Mouse (Mus musculus) neural tube, embryonic 12.5 days (tissue): Measurements from ENCODE around the gene Cyba. TPM values are rescaled to one million over a fixed set of nuclear protein-coding genes. Genes with fewer than 3 reads are reported as not detected.

Experiments
- ATAC-seq: fragments of 200-750 bp; cut with Nextera tagmentation; 2 replicates; pipeline ENCODE4 v1.8.0; 2017; ENCODE audit warnings: low read depth, mild to moderate bottlenecking, moderate TSS enrichment, moderate library complexity; ENCODE audit not compliant: low FRiP score
- H3K27ac ChIP-seq: fragments of 300-500 bp; sonication (generic); 2 replicates; pipeline ENCODE4 v1.5.1; 2016
- H3K27me3 ChIP-seq: fragments of 300-500 bp; sonication (generic); replicated peaks from 2 replicates; pipeline ENCODE4 v1.6.1; 2016; ENCODE audit warnings: mild to moderate bottlenecking
- H3K36me3 ChIP-seq: fragments of 300-500 bp; sonication (generic); 2 replicates; pipeline ENCODE4 v1.6.1; 2016; ENCODE audit warnings: mild to moderate bottlenecking
- H3K4me1 ChIP-seq: fragments of 300-500 bp; sonication (generic); 2 replicates; pipeline ENCODE4 v1.6.1; 2016
- H3K4me2 ChIP-seq: fragments of 300-500 bp; sonication (generic); replicated peaks from 2 replicates; pipeline ENCODE4 v1.6.1; 2016; ENCODE audit warnings: mild to moderate bottlenecking
- H3K4me3 ChIP-seq: fragments of 300-500 bp; sonication (generic); 2 replicates; pipeline ENCODE4 v1.5.1; 2016
- H3K9ac ChIP-seq: fragments of 300-500 bp; sonication (generic); 2 replicates; pipeline ENCODE4 v1.6.1; 2016; ENCODE audit warnings: mild to moderate bottlenecking
- H3K9me3 ChIP-seq: fragments of 300-500 bp; sonication (generic); 2 replicates; pipeline ENCODE4 v1.6.1; 2016; ENCODE audit warnings: mild to moderate bottlenecking
- WGBS: fragments of 180-500 bp; shearing (Covaris S2); methylation state at CpG from one replicate; pipeline ENCODE4 v1.1.7; 2016; 5-methylcytosine and 5-hydroxymethylcytosine counted together
- polyA plus RNA-seq: library from polyadenylated mRNA; unstranded; fragments of >200 nt; fragmentation: Nextera tagmentation; extraction: Ambion mirVana; gene quantifications from 2 replicates; pipeline ENCODE4 v1.2.1, GENCODE M21; 2016

Gene Cyba
- polyA plus RNA-seq, 1 experiment from 2014 or later: 58.5 TPM

DNA sequence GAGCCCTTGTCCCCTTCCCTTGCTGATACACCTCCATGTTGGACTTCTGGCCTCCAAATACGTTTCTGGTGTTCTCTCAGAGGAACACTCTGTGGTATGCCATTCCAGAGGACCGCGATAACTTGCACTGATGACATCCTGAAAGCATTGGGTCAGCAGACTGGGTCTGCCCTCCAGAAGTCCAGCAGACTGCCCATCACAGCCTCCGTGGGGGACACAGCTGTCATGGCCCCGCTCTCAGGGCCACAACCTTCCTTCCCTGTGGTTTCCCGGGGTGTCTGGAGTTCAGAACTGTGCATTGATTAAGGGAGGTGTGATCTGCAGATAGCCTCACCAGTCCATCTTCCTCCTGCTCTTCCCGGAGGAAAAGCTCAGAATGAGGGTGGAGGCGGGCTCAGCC is 29.8 kb upstream of the Cyba start:
- Histone ChIP-seq H3K4me1 (peaks cover 13% of the 10 kb centered on the region), H3K4me3 (no peak overlapping the region), H3K36me3 (peaks cover 20% of the 10 kb centered on the region), H3K27me3 (peaks cover 47% of the 10 kb centered on the region), H3K9me3 (no peaks in the 10 kb centered on the region), H3K27ac (no peak overlapping the region), H3K9ac (no peak overlapping the region), H3K4me2 (no peak overlapping the region)
- ATAC-seq: no peak
- 68% methylated on average over 8 of the region's 8 CpGs for WGBS

DNA sequence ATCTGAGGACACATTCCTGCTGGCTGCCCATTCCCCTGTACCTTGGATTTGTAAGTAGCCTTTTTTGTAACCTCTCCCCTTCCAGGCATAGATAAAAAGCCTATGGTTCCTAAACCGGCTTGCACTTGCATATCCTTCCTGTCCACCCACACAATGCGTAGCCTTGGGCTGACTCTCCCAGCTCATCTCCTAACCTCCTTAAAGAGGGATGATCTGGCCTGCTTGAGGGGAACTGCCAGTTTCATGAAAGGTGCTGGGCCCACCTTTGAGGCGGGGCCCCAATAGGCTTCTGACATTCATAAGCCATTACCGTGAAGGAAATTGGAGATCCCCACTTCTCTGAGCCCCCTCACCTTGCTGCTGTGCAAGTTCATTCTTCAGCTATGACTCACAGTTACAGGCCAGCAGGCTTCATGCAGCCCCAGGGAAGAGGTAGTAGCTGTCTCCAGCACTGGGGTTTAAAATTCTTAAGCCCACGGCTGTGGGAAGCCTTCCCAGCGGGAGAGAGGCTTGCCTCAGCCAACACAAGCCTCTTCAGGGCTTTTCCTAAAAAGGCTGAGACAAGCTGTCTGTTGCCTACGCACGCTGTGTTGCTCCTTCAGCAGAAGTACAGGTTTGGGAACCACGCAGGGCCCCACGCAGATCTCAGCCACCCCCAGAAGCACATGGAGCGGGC is 28.9 kb upstream of the Cyba start:
- H3K36me3 ChIP-seq: peaks cover 11% of the 10 kb centered on the region; the same call in 1 of the 2 replicates
- 67% methylated on average over 11 of the region's 11 CpGs for WGBS
- peaks cover 13% of the 10 kb centered on the region for H3K4me1 ChIP-seq
- no peak for ATAC-seq
- peaks cover 47% of the 10 kb centered on the region for H3K27me3 ChIP-seq
- H3K4me2 ChIP-seq: no peak overlapping the region
- H3K9me3 ChIP-seq: no peaks in the 10 kb centered on the region
- H3K9ac ChIP-seq: no peak overlapping the region
- no peak overlapping the region for H3K4me3 ChIP-seq
- no peak overlapping the region for H3K27ac ChIP-seq

DNA sequence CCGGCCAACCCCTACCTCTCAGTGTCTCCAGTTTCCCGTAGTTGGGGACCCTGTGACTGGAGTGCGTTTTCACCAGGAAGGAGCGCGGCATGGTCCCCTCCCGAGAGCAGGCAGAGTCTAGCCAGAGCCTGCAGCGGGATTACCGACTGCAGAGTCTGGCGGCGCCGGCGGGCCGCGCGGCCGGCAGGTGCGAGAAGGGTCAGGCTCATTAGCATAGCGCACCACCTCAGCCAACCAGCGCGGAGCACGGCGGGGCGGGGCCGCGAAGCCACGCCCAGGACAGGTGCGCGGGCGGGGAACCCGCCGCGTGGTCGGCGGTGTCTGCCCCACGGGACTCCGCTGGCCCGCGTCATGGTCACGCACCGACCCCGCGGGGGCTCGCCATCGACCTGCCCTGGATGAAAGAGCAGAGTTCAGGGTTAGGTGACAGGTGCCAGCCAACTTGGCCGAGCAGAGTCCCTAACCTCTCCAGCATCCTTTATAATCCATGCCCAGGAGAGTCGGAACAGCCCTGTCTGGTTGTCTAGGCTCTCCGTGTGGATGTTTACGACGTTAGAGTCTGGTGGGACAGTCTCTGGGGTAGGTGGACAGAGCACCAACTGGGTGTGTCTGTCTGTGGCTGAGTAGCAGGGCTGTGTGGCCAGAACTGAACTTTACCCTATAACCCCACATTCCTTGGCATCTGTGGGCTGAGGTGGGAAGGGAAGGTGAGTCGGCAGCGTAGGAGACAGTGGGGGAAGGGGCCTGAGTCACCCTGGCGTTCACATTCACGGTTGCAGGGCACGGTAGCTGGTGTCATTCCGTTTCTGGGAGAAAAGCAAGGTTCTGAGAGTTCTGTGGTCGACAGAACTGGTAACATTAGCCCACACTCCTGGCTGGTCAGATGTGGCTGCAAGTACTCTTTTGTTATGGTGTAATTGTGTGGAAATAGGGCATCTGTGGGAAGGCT is 28.1 kb upstream of the Cyba start, which contains the start of gene Snai3:
Gene Snai3, minus strand, starts transcription at position 210 of the 949 bp plus-strand sequence.
- Histone ChIP-seq H3K9ac (0 out of 2 replicates have a peak within 1 kb of the TSS, but pooled peaks have one; percentile 33), H3K4me1 (peaks cover 13% of the 10 kb centered on the region), H3K36me3 (peaks cover 4% of the 10 kb centered on the region; the same call in 1 of the 2 replicates), H3K4me3 (peak within 1 kb of the TSS; percentile 27), H3K27ac (no peak within 1 kb of the TSS), H3K4me2 (peak within 1 kb of the TSS; percentile 64), H3K9me3 (no peaks in the 10 kb centered on the region), H3K27me3 (peaks cover 47% of the 10 kb centered on the region)
- peak; percentile 58 for ATAC-seq
- 2% methylated on average over 56 of the region's 56 CpGs for WGBS

DNA sequence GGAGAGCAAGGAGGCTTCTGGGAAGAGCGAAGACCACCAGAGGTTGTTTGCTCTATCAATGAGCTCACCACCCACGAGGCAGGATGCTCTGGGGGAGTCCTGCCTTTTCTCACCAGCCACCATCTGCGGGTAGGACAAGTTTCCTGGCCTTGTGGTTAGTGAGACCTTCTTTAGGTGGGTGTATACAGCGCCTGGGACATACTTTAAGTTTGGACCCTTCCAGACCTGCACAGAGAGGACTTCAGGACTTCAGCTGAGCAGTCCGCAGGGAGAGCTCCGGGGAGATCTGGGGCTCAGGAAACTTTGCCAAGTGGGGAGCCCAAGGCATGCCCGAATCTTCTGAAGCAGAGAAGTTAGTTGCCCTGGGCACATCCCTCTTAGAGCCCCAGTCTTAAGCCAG is 27.3 kb upstream of the Cyba start:
- H3K27ac ChIP-seq: no peak overlapping the region
- H3K4me2 ChIP-seq: peak overlapping the region; percentile 64
- WGBS: 23% methylated on average over 7 of the region's 7 CpGs
- peaks cover 47% of the 10 kb centered on the region for H3K27me3 ChIP-seq
- no peak overlapping the region for H3K4me3 ChIP-seq
- no peaks in the 10 kb centered on the region for H3K36me3 ChIP-seq
- H3K4me1 ChIP-seq: peaks cover 13% of the 10 kb centered on the region
- no peak overlapping the region for H3K9ac ChIP-seq
- H3K9me3 ChIP-seq: no peaks in the 10 kb centered on the region
- no peak for ATAC-seq

DNA sequence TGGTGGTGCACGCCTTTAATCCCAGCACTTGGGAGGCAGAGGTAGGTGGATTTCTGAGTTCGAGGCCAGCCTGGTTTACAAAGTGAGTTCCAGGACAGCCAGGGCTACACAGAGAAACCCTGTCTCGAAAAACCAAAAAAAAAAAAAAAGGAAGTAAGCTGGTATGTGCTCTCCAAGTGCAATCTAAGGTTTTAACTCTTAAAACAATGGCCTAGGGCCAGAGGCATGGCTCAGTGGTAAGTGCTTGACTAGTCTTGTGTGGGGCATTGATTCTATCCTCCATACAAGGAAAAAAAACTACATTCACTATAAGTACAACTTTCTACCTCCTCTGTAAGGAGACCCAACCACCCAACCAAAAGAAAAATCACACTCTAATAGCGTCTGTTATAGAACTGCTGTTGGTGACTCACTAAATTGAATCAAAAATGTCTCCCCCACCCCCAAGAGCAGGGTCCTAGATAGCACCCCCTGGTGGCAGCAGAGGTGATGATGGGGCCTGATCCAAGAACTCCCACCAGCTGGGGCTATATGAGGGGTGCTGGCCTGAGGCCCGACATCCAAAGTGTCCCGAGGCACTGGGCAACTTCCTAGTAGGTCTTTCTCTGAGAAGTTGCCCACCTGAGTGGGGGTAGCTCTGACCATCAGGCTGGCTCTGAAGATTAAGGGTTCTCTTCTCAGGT is 26.6 kb upstream of the Cyba start:
- Histone ChIP-seq H3K4me1 (peaks cover 13% of the 10 kb centered on the region), H3K27me3 (peaks cover 47% of the 10 kb centered on the region), H3K27ac (no peak overlapping the region), H3K36me3 (no peaks in the 10 kb centered on the region), H3K4me3 (no peak overlapping the region), H3K4me2 (no peak overlapping the region), H3K9ac (no peak overlapping the region), H3K9me3 (no peaks in the 10 kb centered on the region)
- 56% methylated on average over 6 of the region's 6 CpGs for WGBS
- ATAC-seq: no peak

DNA sequence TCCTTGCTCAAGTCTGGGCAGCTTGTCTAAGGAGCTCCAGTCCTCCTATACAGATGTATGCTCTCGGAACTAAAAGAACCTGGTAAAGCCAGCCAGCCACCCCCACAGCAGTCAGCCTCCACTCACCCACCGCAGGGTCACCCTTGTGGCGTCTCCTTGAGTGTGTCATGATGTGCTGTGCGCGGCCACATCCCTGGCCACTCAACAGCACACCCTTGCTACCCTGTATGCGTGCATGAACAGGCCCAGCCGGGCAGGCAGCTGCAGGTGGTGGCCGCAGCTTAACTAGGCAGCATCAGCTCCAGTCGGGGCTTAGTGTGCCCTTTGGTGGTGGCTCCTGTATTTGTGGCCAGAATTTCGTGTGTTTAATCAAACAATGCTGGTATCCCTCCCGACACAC is 24.4 kb upstream of the Cyba start:
- Histone ChIP-seq H3K4me2 (no peak overlapping the region), H3K36me3 (no peaks in the 10 kb centered on the region), H3K27ac (no peak overlapping the region), H3K9ac (no peak overlapping the region), H3K9me3 (no peaks in the 10 kb centered on the region), H3K27me3 (peaks cover 38% of the 10 kb centered on the region), H3K4me1 (peaks cover 13% of the 10 kb centered on the region), H3K4me3 (no peak overlapping the region)
- ATAC-seq: no peak
- 79% methylated on average over 11 of the region's 11 CpGs for WGBS

DNA sequence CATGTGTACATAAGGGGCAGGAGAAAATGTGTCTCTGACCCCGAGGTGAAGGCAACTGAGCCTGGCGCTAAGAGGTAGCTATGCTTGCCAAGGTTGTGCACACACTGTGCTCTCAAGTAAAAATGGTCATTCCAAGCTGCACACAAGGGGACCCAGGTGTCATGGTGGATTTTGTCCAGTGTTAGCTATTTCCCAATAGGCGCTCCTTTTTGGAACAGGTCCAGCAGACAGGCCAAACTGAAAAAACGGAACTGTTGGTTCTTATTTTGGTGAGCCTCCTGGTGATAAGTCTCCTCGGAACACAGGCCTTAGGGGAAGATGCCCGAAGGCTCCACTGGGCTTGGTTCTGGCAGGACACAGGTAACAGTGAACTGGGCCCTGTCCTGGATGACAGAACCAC is 21.7 kb upstream of the Cyba start:
- WGBS: 87% methylated on average over 6 of the region's 6 CpGs
- no peaks in the 10 kb centered on the region for H3K4me1 ChIP-seq

DNA sequence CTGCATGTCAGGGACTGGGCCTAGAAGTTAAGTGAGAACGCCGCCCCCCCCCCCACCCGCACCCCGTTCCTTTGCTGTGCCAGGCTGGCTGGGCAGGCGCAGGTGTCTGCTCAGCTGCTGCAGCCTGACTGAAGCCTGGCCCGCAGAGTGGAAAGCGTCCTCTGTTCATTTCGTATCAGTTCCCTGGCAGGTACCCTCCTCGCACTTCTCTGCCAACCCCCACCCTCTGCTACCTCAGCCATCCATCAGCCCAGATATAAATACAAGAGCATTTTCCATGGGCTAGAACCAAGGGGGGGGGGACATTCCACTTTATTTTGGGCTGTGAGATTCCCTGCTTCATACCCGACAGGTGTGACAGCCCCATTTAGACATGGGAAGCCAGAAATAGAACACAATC is 19.4 kb upstream of the Cyba start:
- Histone ChIP-seq H3K27ac (no peak overlapping the region), H3K9ac (no peak overlapping the region), H3K27me3 (peaks cover 3% of the 10 kb centered on the region; the same call in 1 of the 2 replicates), H3K4me1 (no peaks in the 10 kb centered on the region), H3K9me3 (no peaks in the 10 kb centered on the region), H3K36me3 (no peaks in the 10 kb centered on the region), H3K4me3 (no peak overlapping the region), H3K4me2 (no peak overlapping the region)
- WGBS: 85% methylated on average over 10 of the region's 10 CpGs
- no peak for ATAC-seq

More for the DNA sequence above, 21.7 kb upstream of the Cyba start:
- Histone ChIP-seq H3K27me3 (peaks cover 11% of the 10 kb centered on the region), H3K4me2 (no peak overlapping the region), H3K36me3 (no peaks in the 10 kb centered on the region), H3K4me3 (no peak overlapping the region), H3K9ac (no peak overlapping the region), H3K9me3 (no peaks in the 10 kb centered on the region), H3K27ac (no peak overlapping the region)
- no peak for ATAC-seq

DNA sequence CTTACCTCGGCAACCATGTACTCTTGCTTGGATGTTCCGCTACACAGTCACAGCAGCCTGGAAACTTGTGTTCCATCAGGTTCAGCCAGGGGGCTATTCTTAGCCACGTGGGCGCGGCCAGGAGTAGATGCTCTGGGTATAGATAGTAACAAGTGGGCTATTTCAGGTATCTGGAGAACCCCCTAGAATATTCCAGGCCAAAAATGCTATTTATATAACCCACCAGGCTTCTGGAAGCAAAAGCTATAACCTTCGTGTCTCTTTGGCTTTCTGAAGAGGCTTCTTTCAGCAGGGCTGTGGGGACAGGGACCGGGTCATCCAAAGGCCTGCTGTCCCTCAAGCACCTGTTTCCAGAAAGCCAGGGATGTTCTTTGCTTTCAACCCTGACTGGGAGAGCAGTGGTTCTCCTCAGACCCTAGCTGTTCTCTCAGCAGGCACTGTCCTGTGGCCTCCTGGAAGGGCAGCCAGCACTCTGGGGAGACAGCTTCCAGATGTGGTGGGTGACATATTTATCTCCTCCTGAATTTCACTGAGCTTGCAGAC is 18.5 kb upstream of the Cyba start:
- H3K4me1 ChIP-seq: no peaks in the 10 kb centered on the region
- H3K9ac ChIP-seq: no peak overlapping the region
- ATAC-seq: no peak
- H3K27me3 ChIP-seq: peaks cover 3% of the 10 kb centered on the region; the same call in 1 of the 2 replicates
- no peak overlapping the region for H3K4me3 ChIP-seq
- WGBS: 84% methylated on average over 7 of the region's 7 CpGs
- H3K36me3 ChIP-seq: no peaks in the 10 kb centered on the region
- no peak overlapping the region for H3K4me2 ChIP-seq
- no peaks in the 10 kb centered on the region for H3K9me3 ChIP-seq
- H3K27ac ChIP-seq: no peak overlapping the region

DNA sequence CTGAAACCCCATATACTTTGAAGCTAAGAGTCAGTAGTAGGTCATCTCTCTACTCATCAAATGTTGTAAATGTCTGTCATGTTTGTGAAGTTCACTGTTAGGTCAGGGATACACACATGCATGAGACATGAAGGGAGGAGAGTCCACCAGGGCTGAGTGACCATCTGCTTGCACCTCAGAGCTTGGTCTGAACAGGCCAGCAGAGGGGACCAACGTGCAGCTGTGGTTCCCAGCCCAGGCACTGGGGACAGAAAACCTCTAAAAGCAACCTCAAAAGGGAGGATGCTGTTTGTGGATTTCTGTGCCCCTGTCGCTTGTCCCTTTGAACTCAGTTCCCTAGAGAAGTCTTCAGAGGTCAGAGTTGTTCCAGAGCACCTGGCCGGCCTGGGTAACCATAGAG is 12.5 kb upstream of the Cyba start:
- peaks cover 30% of the 10 kb centered on the region for H3K4me1 ChIP-seq
- H3K9ac ChIP-seq: no peak overlapping the region
- WGBS: 71% methylated on average over 3 of the region's 3 CpGs
- H3K9me3 ChIP-seq: no peaks in the 10 kb centered on the region
- H3K4me2 ChIP-seq: peak overlapping the region; percentile 89
- ATAC-seq: no peak
- H3K27me3 ChIP-seq: no peaks in the 10 kb centered on the region
- no peak overlapping the region; the same call in 1 of the 2 replicates for H3K4me3 ChIP-seq
- H3K27ac ChIP-seq: no peak overlapping the region
- H3K36me3 ChIP-seq: no peaks in the 10 kb centered on the region

DNA sequence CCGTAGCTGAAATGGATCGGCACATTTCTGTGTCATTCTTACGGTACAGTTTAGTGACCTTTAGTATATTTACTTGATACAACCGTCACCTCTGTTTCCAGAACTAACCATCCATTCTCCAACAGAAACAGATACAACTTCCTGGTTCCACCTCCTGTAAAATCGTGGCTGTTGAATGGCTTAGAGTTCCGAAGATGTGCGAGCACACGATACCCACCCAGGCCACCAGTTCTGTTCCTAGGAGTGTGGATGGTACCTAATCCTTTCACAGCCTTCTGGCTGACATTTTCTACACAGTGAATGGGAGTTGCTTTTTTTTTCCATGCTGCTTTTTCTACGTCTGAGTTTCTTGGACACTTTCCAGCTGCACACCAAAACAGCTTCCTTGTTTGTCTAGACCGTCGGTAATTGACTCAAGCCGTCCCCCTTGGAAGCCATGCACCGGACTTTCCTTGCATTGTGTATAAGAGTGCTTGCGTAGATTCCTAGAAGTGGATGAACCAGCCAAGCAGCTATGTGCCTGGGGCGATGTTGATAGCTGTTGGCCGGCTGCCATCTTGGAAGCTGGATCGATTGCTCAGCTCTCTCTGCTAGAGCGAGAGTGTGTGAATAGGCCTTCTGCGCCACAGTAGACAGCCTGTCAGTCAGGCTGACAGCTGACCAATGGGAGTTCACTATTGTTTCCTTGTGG is 11.5 kb upstream of the Cyba start:
- WGBS: 22% methylated on average over 19 of the region's 19 CpGs
- Histone ChIP-seq H3K4me3 (peak overlapping the region; percentile 68), H3K36me3 (peaks cover 5% of the 10 kb centered on the region), H3K9me3 (no peaks in the 10 kb centered on the region), H3K27ac (peak overlapping the region; percentile 94), H3K9ac (peak overlapping the region; percentile 67), H3K4me1 (peaks cover 30% of the 10 kb centered on the region), H3K4me2 (peak overlapping the region; percentile 89), H3K27me3 (no peaks in the 10 kb centered on the region)
- ATAC-seq: 0 out of 2 replicates have a peak, but pooled peaks have one; percentile 2
